Mouse (Mus musculus) embryo, embryonic 9.5 days (tissue): ENCODE data around the gene Zp3.

Experiments
- DNase-seq: peaks from one replicate; pipeline ENCODE4 v3.0.0-alpha.2; 2017; ENCODE audit errors: extremely low spot score

Gene Zp3

GRCm38 (mm10) chr5:136004537-136004936 is 24.6 kb downstream of the Zp3 start:
- DNase-seq: no peak

- DNase-seq: no peak
These were observed 27.8 kb downstream of the Zp3 start for GRCm38 (mm10) chr5:136007745-136008144.

GRCm38 (mm10) chr5:136014877-136015276 is 35.0 kb downstream of the Zp3 start:
- no peak for DNase-seq

GRCm38 (mm10) chr5:136015586-136015985 is 35.7 kb downstream of the Zp3 start:
- no peak for DNase-seq

- DNase-seq: no peak
These were observed 36.3 kb downstream of the Zp3 start for GRCm38 (mm10) chr5:136016014-136016876.

GRCm38 (mm10) chr5:136017262-136017661 is 37.4 kb downstream of the Zp3 start:
- no peak for DNase-seq

- no peak for DNase-seq
These were observed 38.8 kb downstream of the Zp3 start for GRCm38 (mm10) chr5:136018726-136019125.

- DNase-seq: no peak
These were observed 40.0 kb downstream of the Zp3 start for GRCm38 (mm10) chr5:136019907-136020306.

GRCm38 (mm10) chr5:136025712-136026111 is 45.8 kb downstream of the Zp3 start:
- DNase-seq: no peak

GRCm38 (mm10) chr5:136026859-136027258 is 47.0 kb downstream of the Zp3 start:
- DNase-seq: no peak

GRCm38 (mm10) chr5:136027612-136028311 is 47.9 kb downstream of the Zp3 start:
- no peak for DNase-seq

GRCm38 (mm10) chr5:136034868-136035267 is 55.0 kb downstream of the Zp3 start:
- no peak for DNase-seq

GRCm38 (mm10) chr5:136035285-136035684 is 55.4 kb downstream of the Zp3 start:
- DNase-seq: no peak

- DNase-seq: no peak
These were observed 56.8 kb downstream of the Zp3 start for GRCm38 (mm10) chr5:136036667-136037066.
